Mouse (Mus musculus): Measurements from ENCODE around the gene Zswim4. TPM values are rescaled to one million over a fixed set of nuclear protein-coding genes. Genes with fewer than 3 reads are reported as not detected.

Zswim4 gene
- polyA plus RNA-seq, 1 experiment from 2014 or later, result 39.1 TPM

DNA sequence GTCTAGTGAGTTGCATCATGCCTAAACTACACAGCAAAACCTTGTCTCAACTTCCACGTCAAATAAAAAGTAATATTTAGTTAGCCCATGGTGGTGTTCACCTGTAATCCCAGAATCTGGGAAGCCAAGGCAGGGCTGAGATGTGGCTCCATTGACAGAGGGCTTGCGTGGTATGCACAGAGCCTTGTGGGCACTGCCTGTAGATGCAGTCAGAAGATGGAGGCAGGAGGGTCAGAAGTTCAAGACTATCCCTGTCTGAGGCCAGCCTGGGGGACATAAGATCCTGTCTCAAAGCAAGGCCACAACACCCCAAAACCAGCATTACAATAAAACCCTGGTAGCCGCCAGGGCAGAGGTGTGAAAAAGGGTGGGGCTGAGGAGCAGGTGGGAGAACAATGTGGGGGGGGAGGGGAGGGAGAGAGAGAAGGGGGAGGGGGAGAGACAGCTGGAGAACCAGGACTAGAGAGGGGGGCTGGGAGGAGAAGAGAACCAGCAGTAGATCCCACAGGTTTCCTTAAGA lies 42.6 kb downstream of the Zswim4 start:
- no peaks in the 10 kb centered on the region for H3K36me3 ChIP-seq
- H3K27ac ChIP-seq, result no peak overlapping the region
- no peaks in the 10 kb centered on the region for H3K9me3 ChIP-seq
- peaks cover 34% of the 10 kb centered on the region for H3K4me1 ChIP-seq (replicated peaks)
- no peak overlapping the region for H3K4me2 ChIP-seq
- no peak for ATAC-seq (ENCODE audit: low FRiP score)
- H3K4me3 ChIP-seq, result no peak overlapping the region
- 82% methylated on average over 3 of the region's 3 CpGs for WGBS
- peaks cover 11% of the 10 kb centered on the region; the same call in 1 of the 2 replicates for H3K27me3 ChIP-seq
- H3K9ac ChIP-seq, result no peak overlapping the region

DNA sequence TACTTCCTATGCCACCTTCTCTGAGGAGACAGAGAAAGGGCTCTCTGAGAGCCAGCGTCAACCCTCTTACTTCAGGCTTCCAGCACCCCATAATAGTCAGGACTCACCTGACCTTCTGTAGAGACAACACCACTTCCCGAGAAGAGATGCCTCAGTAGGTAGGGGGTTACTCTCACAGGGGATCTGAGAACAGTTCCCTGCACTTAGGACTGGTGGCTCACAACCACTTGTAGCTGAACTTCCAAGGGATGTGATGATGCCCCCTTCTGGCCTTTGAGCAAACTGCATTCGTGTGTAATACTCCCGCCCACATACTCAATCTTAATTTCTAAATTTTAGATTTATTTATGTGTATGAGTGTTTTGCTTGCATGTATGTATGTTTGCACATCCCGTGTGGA lies 43.3 kb downstream of the Zswim4 start:
- H3K9ac ChIP-seq, result no peak overlapping the region
- no peaks in the 10 kb centered on the region for H3K9me3 ChIP-seq
- no peak overlapping the region for H3K4me3 ChIP-seq
- ATAC-seq (ENCODE audit: low FRiP score), result no peak
- peaks cover 10% of the 10 kb centered on the region; the same call in 1 of the 2 replicates for H3K27me3 ChIP-seq
- H3K36me3 ChIP-seq, result no peaks in the 10 kb centered on the region
- peaks cover 27% of the 10 kb centered on the region for H3K4me1 ChIP-seq (replicated peaks)
- H3K27ac ChIP-seq, result no peak overlapping the region
- 84% methylated on average over 5 of the region's 5 CpGs for WGBS
- H3K4me2 ChIP-seq, result no peak overlapping the region

DNA sequence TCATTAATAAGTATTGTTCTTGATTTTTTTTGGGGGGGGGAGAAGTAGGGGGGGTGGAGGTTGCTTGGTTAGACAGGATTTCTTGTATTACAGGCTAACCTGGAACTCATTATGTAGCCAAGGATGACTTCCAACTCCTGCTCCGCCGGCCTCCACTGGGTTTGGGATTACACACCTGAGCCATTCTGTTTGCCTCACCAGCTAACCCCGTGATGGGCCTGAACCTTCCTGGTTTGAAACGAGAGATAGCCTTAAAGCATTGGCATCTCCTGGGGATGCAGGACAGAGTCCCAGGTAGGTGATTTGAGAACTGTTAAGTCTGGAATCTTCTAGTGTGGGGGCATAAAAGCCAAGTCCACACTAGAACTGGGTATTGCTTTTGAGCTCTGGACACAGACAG lies 43.7 kb downstream of the Zswim4 start:
- no peak overlapping the region for H3K9ac ChIP-seq
- peaks cover 23% of the 10 kb centered on the region for H3K4me1 ChIP-seq (replicated peaks)
- no peak overlapping the region; the same call in 1 of the 2 replicates for H3K4me2 ChIP-seq
- ATAC-seq (ENCODE audit: low FRiP score), result no peak
- H3K4me3 ChIP-seq, result no peak overlapping the region
- H3K27ac ChIP-seq, result no peak overlapping the region
- H3K27me3 ChIP-seq, result peaks cover 10% of the 10 kb centered on the region; the same call in 1 of the 2 replicates
- 75% methylated on average over 4 of the region's 4 CpGs for WGBS
- no peaks in the 10 kb centered on the region for H3K9me3 ChIP-seq
- no peaks in the 10 kb centered on the region for H3K36me3 ChIP-seq

DNA sequence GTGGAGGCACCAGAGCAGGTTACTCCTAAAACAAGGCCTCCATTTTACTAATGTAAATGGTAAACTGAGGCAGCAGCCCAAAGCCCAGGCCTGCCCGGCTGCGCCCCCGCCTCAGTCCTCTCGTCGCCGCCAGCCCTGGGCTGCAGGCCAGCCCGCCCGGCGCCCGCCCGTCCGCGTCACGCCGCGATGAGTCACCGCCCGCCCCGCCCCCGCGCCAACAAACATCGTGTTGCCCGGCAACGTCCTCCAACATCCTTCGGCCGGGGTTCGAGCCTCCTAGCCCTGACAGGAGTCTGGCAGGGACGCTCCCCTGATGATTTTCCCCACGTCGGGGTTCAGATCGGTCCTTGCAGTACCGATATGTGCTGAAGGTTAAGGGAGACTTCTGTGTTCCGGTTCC lies 44.3 kb downstream of the Zswim4 start:
- peak overlapping the region; percentile 72; the same call in 1 of the 2 replicates for H3K27ac ChIP-seq
- 7% methylated on average over 33 of the region's 33 CpGs for WGBS
- H3K9ac ChIP-seq, result peak overlapping the region; percentile 35; the same call in 1 of the 2 replicates
- no peaks in the 10 kb centered on the region for H3K36me3 ChIP-seq
- no peaks in the 10 kb centered on the region for H3K9me3 ChIP-seq
- H3K4me2 ChIP-seq, result peak overlapping the region; percentile 36
- H3K27me3 ChIP-seq, result peaks cover 14% of the 10 kb centered on the region
- peak; percentile 47; the same call in 1 of the 2 replicates for ATAC-seq (ENCODE audit: low FRiP score)
- H3K4me1 ChIP-seq (replicated peaks), result peaks cover 17% of the 10 kb centered on the region
- H3K4me3 ChIP-seq, result peak overlapping the region; percentile 4; the same call in 1 of the 2 replicates

DNA sequence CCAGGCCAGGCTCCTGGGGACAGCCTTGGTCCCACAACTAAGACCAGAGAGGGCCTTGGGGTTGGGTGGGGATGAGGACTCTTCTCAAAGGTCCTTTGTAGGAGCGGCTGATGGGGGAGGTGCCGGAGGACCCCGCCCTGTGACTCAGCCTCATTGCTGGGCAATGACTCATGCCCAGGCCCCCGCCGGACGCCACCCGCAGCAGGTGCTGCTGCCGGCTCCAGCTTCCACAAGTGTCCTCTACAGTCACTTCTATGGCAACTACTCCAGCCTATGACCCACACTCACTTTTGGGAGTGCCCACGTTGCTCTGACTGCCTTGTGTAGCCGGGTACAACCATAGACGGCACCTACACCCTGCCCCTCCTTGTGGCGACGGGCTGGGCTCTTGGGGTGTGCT lies 44.8 kb downstream of the Zswim4 start:
- peak overlapping the region; percentile 4; the same call in 1 of the 2 replicates for H3K4me3 ChIP-seq
- peak; percentile 53 for ATAC-seq (ENCODE audit: low FRiP score)

DNA sequence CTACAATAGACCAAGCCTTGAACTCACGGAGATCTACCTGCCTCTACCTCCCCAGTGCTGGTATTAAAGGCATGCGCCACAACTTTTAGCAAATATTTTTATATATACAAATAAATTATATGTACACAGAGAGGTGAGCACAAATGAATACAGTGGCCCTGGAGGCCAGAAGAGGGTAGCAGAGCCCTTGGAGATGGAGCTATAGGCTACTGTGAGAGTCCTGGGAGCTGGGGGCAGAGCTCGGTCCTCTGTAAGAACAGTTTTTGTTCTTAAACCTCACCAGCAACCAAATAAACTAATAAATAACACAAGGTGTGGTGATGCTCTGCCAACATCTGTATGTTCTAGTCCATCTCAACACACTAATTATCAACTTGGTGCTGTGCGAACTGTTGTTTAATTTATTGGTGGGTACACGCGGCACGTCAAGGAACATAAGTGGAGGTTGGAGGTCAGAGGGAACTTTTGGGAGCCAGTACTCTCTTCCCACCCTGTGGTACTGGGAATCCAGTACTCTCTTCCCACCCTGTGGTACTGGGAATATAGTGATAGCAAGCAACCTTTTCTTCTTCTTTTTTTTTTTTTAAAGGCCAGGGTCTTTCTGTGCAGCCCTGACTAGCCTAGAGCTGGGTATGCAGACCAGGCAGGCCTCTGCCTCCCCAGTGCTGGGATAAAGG lies 46.5 kb downstream of the Zswim4 start:
- H3K9ac ChIP-seq, result no peak overlapping the region
- H3K27me3 ChIP-seq, result peaks cover 19% of the 10 kb centered on the region
- H3K9me3 ChIP-seq, result no peaks in the 10 kb centered on the region
- H3K4me2 ChIP-seq, result no peak overlapping the region
- no peak overlapping the region for H3K4me3 ChIP-seq
- 96% methylated on average over 7 of the region's 7 CpGs for WGBS
- peaks cover 21% of the 10 kb centered on the region for H3K4me1 ChIP-seq (replicated peaks)
- H3K27ac ChIP-seq, result no peak overlapping the region
- H3K36me3 ChIP-seq, result no peaks in the 10 kb centered on the region
- ATAC-seq (ENCODE audit: low FRiP score), result no peak

More for the DNA sequence above, 44.8 kb downstream of the Zswim4 start:
- Histone ChIP-seq H3K27ac (peak overlapping the region; percentile 72), H3K9ac (no peak overlapping the region), H3K4me1 (replicated peaks) (peaks cover 15% of the 10 kb centered on the region), H3K27me3 (peaks cover 19% of the 10 kb centered on the region), H3K36me3 (no peaks in the 10 kb centered on the region), H3K9me3 (no peaks in the 10 kb centered on the region), H3K4me2 (peak overlapping the region; percentile 36)
- 40% methylated on average over 13 of the region's 13 CpGs for WGBS

DNA sequence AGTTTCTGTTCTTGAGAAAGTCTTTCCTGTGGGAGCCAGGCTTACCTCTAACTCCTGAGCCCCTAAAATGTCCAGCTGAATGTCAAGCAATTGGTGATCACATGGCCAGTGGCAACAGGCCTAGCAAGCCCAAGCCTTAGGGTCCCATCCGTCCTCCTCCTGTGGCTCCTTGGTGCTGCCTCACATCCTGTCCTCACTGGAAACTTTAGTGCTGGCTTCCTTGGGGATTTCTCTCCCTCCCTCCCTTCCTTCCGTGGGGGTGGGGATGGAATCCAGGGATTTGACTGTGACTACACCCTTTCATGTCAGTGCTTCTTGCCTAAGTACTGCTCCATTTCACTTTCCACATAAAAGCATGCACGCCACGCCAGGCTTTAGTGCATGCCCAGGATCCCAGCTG lies 47.3 kb downstream of the Zswim4 start:
- no peak overlapping the region for H3K4me2 ChIP-seq
- peaks cover 19% of the 10 kb centered on the region for H3K27me3 ChIP-seq
- peaks cover 25% of the 10 kb centered on the region for H3K4me1 ChIP-seq (replicated peaks)
- H3K27ac ChIP-seq, result no peak overlapping the region
- no peaks in the 10 kb centered on the region for H3K36me3 ChIP-seq
- WGBS, result 74% methylated on average over 4 of the region's 4 CpGs
- no peaks in the 10 kb centered on the region for H3K9me3 ChIP-seq
- ATAC-seq (ENCODE audit: low FRiP score), result no peak
- no peak overlapping the region for H3K9ac ChIP-seq
- H3K4me3 ChIP-seq, result no peak overlapping the region

DNA sequence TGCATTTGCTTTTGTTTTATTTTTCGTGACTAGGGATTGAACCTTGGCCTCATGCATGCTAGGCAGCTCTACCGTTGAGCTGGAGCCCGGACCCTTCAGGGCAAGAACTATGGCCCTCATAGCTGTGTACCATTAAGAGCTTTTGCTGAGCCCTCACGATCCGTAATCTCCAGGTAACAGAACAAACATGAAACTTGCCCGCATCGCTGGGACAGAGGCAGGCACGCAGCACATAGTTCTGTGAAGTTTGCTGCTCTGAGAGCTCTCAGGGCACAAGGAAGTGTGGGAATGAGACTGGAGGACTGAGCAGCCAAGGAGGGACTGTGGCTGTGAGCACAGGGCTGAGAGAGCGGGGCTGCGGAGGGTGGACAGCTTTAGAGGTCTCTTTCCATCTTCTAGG lies 48.2 kb downstream of the Zswim4 start:
- Histone ChIP-seq H3K27me3 (peaks cover 19% of the 10 kb centered on the region), H3K9me3 (no peaks in the 10 kb centered on the region), H3K4me2 (no peak overlapping the region), H3K27ac (no peak overlapping the region), H3K4me3 (no peak overlapping the region), H3K4me1 (replicated peaks) (peaks cover 32% of the 10 kb centered on the region), H3K9ac (no peak overlapping the region), H3K36me3 (no peaks in the 10 kb centered on the region)
- no peak for ATAC-seq (ENCODE audit: low FRiP score)
- WGBS, result 88% methylated on average over 10 of the region's 10 CpGs

DNA sequence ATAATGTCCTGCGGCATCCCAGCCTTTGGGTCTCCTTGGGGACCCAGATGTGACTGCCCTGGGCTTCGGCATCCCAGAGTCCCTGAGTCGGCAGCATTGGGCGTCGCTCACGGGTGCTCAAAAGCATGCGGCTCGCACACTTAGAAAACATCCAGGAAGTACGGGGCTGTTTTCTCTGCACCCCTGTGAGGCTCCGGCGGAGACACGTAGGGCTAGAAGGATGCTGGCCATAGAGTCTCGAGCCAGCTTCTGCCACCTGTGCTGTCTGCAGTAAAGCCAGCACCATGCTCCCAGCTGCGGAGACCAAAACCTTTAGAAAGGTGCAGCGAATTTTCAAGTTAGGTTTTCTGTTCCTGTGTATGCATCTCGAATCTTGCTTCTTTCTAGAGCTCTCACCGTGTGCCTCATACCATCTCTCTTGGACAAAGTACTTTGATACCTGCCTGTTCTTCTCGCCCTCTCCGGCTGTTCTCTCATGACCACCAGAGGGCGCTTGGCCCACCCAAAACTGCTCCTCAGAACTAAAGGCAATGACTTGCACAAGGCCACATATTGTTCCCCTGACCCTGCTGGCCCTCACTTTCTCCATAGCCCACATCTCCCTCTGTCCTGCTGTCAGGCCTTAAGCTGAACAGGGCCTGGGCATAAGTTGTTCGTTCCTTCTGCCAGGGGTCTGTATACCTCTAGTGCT lies 49.6 kb downstream of the Zswim4 start:
- Histone ChIP-seq H3K27ac (no peak overlapping the region), H3K4me1 (replicated peaks) (peaks cover 33% of the 10 kb centered on the region), H3K9me3 (no peaks in the 10 kb centered on the region), H3K27me3 (peaks cover 13% of the 10 kb centered on the region), H3K36me3 (no peaks in the 10 kb centered on the region), H3K4me2 (peak overlapping the region; percentile 58), H3K4me3 (peak overlapping the region; percentile 30), H3K9ac (peak overlapping the region; percentile 61)
- WGBS, result 4% methylated on average over 21 of the region's 21 CpGs
- no peak for ATAC-seq (ENCODE audit: low FRiP score)

DNA sequence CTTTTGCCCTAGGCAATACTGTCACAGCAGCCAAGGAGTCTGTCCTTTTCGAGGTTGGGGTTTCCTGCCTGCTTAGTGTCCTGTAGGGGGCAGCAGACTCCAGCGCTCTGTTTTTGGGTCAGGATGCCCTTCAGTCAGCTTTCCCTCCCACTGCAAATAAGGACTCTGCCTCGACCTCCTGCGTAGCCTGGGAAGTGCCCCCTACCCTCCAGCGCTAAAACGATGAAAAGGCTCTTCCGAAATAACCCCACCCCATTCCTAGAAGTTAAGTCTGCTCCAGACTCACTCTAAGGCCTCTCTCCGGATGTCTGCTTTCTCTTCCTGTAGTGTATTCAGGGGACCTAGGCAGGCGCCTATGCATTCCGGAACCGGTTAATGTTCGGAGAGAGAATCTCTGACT lies 50.3 kb downstream of the Zswim4 start:
- no peaks in the 10 kb centered on the region for H3K36me3 ChIP-seq
- H3K4me2 ChIP-seq, result peak overlapping the region; percentile 58
- 1% methylated on average over 12 of the region's 12 CpGs for WGBS
- ATAC-seq (ENCODE audit: low FRiP score), result no peak
- H3K9me3 ChIP-seq, result no peaks in the 10 kb centered on the region
- H3K27me3 ChIP-seq, result peaks cover 9% of the 10 kb centered on the region
- peak overlapping the region; percentile 61 for H3K9ac ChIP-seq
- H3K4me3 ChIP-seq, result peak overlapping the region; percentile 30
- peaks cover 35% of the 10 kb centered on the region for H3K4me1 ChIP-seq (replicated peaks)
- H3K27ac ChIP-seq, result no peak overlapping the region

DNA sequence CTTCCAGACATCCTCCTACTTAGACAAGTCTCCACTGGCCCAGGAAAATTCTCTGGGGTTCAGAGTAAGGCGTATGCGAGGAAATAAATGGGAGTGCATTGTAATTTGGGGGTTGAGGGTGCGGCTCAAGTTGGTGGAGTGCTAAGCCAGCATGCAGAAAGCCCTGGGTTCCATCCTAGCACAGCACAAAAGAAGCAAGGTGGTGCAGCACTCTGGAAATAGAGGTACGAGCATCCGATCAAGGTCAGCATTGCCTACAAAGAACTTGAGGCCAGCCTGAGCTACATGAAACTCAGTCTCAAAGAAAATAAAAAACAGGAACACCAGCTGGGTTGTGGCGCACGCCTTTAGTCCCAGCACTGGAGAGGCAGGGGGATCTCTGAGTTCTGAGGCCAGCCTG lies 51.7 kb downstream of the Zswim4 start, which contains the start of gene Nanos3:
TSS of gene Nanos3 (minus strand) at position 101 of the 400 bp plus-strand sequence.
- Histone ChIP-seq H3K4me2 (peak within 1 kb of the TSS; percentile 79), H3K36me3 (no peaks in the 10 kb centered on the region), H3K27ac (peak within 1 kb of the TSS; percentile 96), H3K4me1 (replicated peaks) (peaks cover 50% of the 10 kb centered on the region), H3K9ac (peak within 1 kb of the TSS; percentile 98), H3K9me3 (no peaks in the 10 kb centered on the region), H3K4me3 (peak within 1 kb of the TSS; percentile 70), H3K27me3 (peaks cover 9% of the 10 kb centered on the region)
- WGBS, result 92% methylated on average over 7 of the region's 7 CpGs
- ATAC-seq (ENCODE audit: low FRiP score), result no peak

All from hindbrain, embryonic 13.5 days (tissue).